Mouse (Mus musculus): ENCODE results near the gene Hnf4a.

- TF ChIP-seq CTCF (IDR thresholded peaks at IDR 0.05; ENCODE audit: borderline replicate concordance, insufficient read depth, low read length): no peak
- TF ChIP-seq POLR2A (IDR thresholded peaks at IDR 0.05; ENCODE audit: low read depth, low read length): no peak
Observed at GRCm38 (mm10) chr2:163554996-163555395, 48.4 kb downstream of the Hnf4a start.
